Mouse (Mus musculus) ovary, postnatal 10 days (tissue): ENCODE data around the gene Fastk.
A peak's percentile ranks its signal among the peaks of the same experiment; 100 is the strongest.

Source experiments
- DNase-seq: peaks from one replicate; pipeline ENCODE4 v3.0.0; 2022; ENCODE audit warnings: low spot score

Fastk gene

GRCm38 (mm10) chr5:24444746-24445427 is at the start of gene Fastk:
Fastk (minus strand) TSS chr5:24445287.
- peak; percentile 87 for DNase-seq

- DNase-seq: no peak
Observed at GRCm38 (mm10) chr5:24492546-24493285, 47.6 kb upstream of the Fastk start.

GRCm38 (mm10) chr5:24490413-24490920 is 45.4 kb upstream of the Fastk start:
- no peak for DNase-seq

- no peak for DNase-seq
Observed at GRCm38 (mm10) chr5:24486738-24487137, 41.7 kb upstream of the Fastk start.

- DNase-seq: peak; percentile 61
Observed at GRCm38 (mm10) chr5:24486097-24486496, 41.0 kb upstream of the Fastk start.

GRCm38 (mm10) chr5:24484963-24485362 is 39.9 kb upstream of the Fastk start:
- DNase-seq: no peak

GRCm38 (mm10) chr5:24483326-24483725 is 38.2 kb upstream of the Fastk start:
- no peak for DNase-seq

- no peak for DNase-seq
Observed at GRCm38 (mm10) chr5:24482247-24483079, 37.4 kb upstream of the Fastk start.

GRCm38 (mm10) chr5:24481647-24482046 is 36.6 kb upstream of the Fastk start:
- peak; percentile 27 for DNase-seq

- no peak for DNase-seq
Observed at GRCm38 (mm10) chr5:24477909-24478308, 32.8 kb upstream of the Fastk start.

- no peak for DNase-seq
Observed at GRCm38 (mm10) chr5:24475476-24476241, 30.6 kb upstream of the Fastk start.

GRCm38 (mm10) chr5:24474723-24475261 is 29.7 kb upstream of the Fastk start:
- peak; percentile 21 for DNase-seq

GRCm38 (mm10) chr5:24474025-24474722 is 29.1 kb upstream of the Fastk start:
- DNase-seq: no peak

GRCm38 (mm10) chr5:24472884-24473619 is 28.0 kb upstream of the Fastk start:
- DNase-seq: no peak

GRCm38 (mm10) chr5:24470600-24470999 is 25.5 kb upstream of the Fastk start:
- no peak for DNase-seq

- no peak for DNase-seq
Observed at GRCm38 (mm10) chr5:24466762-24467161, 21.7 kb upstream of the Fastk start.

- DNase-seq: no peak
Observed at GRCm38 (mm10) chr5:24455613-24456012, 10.5 kb upstream of the Fastk start.

GRCm38 (mm10) chr5:24455076-24455475 is 10.0 kb upstream of the Fastk start:
- DNase-seq: no peak

GRCm38 (mm10) chr5:24453985-24454303 is 8.9 kb upstream of the Fastk start:
- no peak for DNase-seq

- no peak for DNase-seq
Observed at GRCm38 (mm10) chr5:24453283-24453984, 8.3 kb upstream of the Fastk start.
